Mouse (Mus musculus) splenic B cell, adult 2 months (primary cell): ENCODE results near the gene Dpf2.
A peak's percentile ranks its signal among the peaks of the same experiment; 100 is the strongest.

ENCODE experiments used
- DNase-seq: peaks from one replicate; pipeline ENCODE4 v3.0.0-alpha.2; 2011; ENCODE audit warnings: low read depth, low spot score
- H3K27me3 ChIP-seq: 2 replicates; pipeline ENCODE4 v1.6.1; 2012; ENCODE audit warnings: mild to moderate bottlenecking, low read length, moderate library complexity, mixed read lengths; ENCODE audit not compliant: control insufficient read depth, poor library complexity, insufficient read depth, severe bottlenecking
- H3K36me3 ChIP-seq: 2 replicates; pipeline ENCODE4 v1.6.1; 2012; ENCODE audit warnings: mild to moderate bottlenecking, low read length, moderate library complexity, mixed read lengths; ENCODE audit not compliant: control insufficient read depth, poor library complexity, insufficient read depth, severe bottlenecking

Dpf2 gene

DNA sequence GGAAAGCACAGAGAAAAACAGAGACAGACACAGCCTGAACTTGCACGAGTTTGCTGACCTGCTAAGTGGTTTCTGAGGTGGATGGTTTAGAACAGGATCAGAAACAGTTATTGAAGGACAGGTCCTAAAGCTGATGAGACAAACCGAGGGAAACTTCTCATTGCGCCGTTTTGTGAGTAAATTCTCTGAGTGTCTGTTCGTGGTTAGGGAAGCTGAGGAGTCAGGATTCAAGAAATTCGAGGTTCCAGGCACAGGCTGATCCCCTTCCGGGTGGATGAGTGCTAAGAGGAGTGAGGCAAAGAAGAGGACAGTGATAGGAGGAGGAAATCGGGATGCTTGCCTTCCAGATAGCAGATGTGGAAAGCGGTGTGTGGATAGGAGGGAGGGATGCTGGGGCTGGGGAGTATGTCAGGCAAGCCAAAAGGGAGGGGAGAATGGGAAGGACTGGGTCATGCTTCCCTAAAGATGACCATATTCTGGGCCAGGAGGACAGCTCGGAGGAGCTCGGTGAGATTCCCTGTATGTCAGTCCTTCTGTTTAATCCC is 12.6 kb upstream of the Dpf2 start:
- no peaks in the 10 kb centered on the region; the same call in 1 of the 2 replicates for H3K27me3 ChIP-seq
- DNase-seq, result no peak
- no peaks in the 10 kb centered on the region for H3K36me3 ChIP-seq

DNA sequence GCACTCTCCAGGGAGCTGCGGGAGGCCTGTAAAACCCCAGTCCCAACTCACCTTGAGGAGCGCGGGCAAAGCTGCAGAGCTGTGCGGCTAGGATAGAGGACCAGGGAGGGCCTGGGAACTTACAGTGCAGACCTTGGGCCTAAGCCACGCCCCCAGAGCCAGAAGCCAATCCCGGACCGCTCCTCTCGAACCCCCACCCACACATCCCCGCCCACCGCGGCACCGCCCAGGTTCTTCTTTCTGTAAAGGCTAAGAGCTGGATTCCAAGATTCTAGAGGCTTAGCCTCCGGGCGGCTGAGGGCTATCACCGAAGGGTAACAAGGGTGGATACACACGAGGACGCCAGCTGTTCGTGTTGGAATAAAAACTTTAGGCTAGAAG is 11.9 kb upstream of the Dpf2 start, which contains the start of gene Cdc42ep2:
TSS of gene Cdc42ep2 (minus strand) at position 104 of the 381 bp plus-strand sequence.
- no peaks in the 10 kb centered on the region for H3K36me3 ChIP-seq
- peak; percentile 95 for DNase-seq
- H3K27me3 ChIP-seq, result no peaks in the 10 kb centered on the region; the same call in 1 of the 2 replicates

DNA sequence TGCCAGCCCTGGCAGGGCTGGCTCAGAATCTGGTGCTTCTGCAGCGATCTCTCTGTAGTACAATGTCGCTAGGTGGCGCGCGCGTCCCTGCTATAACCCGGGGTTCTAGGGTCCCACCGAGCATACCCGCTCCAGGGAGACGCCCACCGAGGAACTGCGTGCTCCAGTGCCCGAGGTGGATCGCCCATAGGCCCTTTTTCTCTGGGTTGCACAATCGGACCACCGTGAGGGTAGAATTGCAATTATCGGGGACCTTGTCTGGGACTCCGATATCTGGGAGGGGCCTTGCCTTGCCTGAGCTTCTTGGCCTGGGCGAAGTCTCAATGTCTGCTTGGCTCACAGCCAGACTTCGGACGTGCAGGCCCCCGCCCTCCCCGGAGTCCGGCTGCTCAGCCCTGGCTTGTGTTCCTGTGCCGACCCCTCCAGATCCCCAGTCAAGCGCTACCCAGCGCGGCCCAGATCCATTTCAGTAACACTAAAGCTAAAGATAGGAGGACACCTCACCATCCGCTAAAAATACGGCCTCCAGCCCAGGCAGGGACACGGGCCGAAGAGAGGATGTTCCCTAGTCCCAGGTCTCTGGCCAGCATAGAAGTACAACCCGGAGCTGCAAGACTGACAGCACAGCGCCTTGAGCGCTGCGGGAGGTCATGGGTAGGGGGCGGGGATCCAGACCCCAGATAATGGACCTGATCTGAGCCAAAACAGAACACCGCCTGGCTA is 11.3 kb upstream of the Dpf2 start:
- DNase-seq, result peak; percentile 87
- Histone ChIP-seq H3K27me3 (no peaks in the 10 kb centered on the region; the same call in 1 of the 2 replicates), H3K36me3 (no peaks in the 10 kb centered on the region)

DNA sequence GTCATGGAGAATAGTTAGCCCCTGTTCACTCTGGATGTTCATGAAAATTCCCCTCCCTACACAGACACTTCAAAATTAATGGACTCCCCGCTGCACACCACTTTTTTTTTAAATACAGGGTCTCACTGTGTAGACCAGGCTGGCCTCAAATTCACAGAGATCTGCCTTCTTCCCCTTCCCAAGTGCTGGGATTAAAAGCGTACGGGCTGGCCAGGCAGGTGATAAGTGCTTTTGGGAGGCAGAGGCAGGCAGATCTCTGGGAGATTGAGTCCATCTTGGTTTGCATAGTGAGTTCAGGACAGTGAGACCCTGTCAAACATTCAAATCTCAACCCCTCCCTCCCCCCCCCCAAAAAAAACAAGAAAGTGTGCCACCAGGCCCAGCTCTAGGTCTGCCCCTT is 10.2 kb upstream of the Dpf2 start:
- Histone ChIP-seq H3K27me3 (no peaks in the 10 kb centered on the region; the same call in 1 of the 2 replicates), H3K36me3 (no peaks in the 10 kb centered on the region)
- DNase-seq, result no peak

DNA sequence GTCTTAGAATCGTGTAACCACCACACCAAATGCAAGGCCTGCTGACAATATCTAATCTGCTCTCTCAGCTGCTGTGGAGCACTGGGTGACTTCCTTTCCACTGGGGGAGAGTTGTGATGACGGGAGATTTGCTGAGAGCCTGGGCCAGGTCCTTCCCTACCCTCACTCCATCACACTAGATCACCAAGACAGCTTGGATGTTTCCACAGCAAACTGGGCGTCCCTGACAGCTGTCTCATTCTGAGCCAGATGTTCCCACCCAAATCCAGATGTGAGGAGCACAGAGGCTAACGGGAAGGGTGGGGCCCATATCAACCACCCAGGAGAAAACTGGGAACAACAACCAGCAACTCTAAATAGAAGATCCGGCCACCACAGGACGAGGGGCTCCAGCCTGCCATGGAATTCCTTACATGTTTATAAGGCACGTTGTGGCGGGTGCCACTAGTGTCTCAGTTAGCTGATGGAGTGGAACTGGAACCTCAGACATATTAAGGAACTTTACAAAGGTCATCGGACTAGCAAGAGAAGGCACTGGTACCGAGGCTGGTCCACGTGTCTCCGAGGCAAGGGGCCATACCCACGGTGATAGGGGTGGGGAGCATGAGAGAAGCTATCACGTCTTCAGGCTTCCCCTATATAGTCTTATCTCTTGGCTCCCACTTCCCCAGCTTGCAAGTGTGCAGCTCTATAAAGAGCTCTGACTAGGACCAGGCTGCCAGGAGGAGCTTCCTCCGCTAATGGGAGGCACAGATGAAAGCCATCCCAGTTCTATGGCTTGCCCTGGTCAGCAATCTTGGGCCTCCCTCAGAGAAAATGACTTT is 9.5 kb upstream of the Dpf2 start:
- Histone ChIP-seq H3K36me3 (no peaks in the 10 kb centered on the region), H3K27me3 (no peaks in the 10 kb centered on the region; the same call in 1 of the 2 replicates)
- DNase-seq, result no peak

DNA sequence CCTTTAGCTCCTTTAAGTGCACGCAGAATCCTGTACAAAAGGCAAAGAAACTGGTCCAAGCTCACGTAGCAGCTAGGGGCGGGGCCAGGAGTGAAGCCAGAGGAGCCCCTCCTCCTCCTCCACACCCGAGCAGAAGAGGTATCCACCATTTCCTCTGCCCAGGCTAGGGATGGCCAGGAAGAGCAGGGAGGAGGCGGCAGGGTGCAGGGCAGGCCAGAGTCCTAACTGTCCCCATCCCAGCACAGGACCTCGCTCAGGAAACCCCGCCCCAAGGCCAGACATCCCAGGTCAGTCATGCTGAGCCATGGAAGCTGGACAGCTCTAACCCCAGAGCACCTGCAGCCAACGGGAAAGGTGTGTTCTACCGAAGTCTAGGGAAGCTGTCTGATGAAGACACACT is 8.9 kb upstream of the Dpf2 start:
- no peak for DNase-seq
- H3K36me3 ChIP-seq, result no peaks in the 10 kb centered on the region

DNA sequence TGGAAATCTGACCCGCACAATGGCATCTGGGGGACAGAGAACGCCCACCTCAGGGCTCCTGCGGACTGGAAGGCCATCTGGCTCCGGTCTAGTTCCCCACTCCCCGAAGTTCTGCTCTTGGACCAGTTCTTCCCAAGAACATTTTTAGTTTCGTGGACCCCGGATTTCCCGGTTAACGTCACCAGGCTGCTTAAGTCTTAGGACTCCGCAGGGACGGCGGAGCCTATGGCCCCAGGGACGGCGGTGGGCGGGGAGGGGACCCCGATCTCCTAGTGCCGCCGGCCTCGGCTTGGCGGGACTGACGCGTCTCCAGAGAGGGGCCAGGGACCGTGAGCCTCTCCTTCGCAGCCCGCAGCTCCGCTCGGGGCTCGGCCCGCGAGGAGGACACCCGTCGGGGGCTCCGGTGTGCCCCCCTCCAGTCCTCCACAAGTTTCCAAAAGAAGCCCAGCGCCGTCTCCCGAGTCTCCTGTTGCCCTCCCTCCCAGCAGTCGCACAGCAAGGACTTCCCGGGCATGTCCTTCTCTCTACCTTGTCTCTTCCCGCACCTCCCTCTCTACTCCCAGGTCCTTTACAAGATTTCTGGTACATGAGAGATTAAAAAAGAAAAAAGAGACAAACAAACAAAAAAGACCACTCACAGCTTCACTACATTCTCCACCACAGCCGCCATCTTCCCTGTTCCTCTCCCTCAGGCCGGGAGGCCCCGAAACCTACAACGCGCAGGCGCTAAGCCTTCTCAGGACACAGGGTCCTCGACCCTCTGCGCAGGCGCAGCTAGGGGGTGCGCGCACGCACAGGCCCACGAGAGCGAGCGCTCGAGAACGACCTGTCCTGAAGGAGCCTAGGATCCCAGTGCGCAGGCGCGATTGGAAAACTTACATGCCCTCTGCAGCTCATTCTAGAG is 455 bp downstream of the Dpf2 start:
- DNase-seq, result peak; percentile 99
- Histone ChIP-seq H3K27me3 (no peaks in the 10 kb centered on the region), H3K36me3 (no peaks in the 10 kb centered on the region)

More for the DNA sequence above, 8.9 kb upstream of the Dpf2 start:
- no peaks in the 10 kb centered on the region; the same call in 1 of the 2 replicates for H3K27me3 ChIP-seq

DNA sequence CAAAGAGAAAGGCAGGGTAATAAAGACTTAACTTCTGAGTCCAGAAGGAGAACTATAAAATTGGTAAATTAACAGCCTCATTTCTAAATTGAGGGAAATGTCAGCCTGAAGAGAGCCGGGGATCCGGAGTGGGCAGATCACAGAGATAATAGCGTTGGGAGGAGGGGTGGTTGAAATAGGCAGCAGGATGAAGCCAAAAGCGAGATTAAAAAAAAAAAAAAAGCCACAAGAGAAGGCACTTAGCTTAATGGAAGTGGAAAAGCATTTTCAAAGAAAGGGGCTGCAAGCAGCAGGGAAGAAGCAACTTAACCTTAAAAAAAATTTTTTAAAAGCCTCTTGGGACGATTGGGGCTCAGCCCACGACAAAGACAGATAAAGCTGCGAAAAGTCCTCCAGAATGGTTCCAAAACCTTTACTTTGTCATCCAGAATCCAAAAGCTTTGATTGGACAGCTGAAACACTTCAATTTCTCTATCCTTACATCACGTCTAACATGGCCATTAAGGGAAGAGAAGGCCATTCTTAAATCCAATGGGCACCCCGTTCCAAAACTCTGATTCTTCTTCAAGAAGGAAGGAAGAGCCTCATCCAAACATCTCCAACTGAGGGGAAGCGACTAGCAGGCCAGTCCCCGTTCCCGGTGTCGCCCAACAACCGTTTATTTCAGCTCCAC is 1.2 kb downstream of the Dpf2 start:
- no peak for DNase-seq
- Histone ChIP-seq H3K36me3 (no peaks in the 10 kb centered on the region), H3K27me3 (no peaks in the 10 kb centered on the region)

DNA sequence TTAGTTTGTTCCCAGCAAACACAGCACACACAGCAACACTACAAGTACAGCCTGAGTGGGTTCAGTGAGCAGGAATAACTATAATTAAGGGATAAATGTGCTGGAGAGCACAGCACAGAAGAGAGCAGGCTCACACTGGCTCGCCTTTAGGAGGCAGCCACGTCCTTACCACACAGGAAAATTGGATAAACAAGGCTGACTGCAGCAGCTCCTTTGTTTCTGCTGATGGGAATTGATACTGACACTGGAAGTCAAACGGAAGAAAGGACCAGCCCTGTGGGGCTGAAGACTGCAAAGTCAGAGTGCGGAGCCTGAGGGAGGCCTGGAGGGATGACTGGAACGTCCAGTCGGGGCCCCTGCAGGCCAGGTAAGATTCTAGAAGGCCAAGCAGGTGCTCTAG is 2.6 kb downstream of the Dpf2 start:
- no peaks in the 10 kb centered on the region; the same call in 1 of the 2 replicates for H3K36me3 ChIP-seq
- no peak for DNase-seq
- no peaks in the 10 kb centered on the region for H3K27me3 ChIP-seq

DNA sequence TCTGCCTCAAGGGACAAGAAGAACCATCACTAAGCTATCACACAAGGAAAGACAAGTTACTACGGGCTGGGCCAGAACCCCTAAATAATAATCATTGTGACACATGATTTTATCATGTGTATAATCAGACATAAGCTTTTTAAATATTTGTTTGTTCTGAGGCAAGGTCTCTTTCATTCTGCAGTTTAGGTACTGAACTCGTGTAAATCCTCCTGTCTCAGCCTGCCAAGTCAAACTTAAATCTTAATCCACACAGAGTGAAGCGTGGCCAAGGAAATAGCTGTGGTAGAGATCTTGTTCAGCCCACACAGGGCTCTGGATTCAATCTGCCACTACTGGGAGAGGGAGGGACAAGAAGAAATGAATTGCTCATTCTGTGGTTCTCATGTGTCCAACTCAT is 5.5 kb downstream of the Dpf2 start:
- peaks cover 14% of the 10 kb centered on the region for H3K36me3 ChIP-seq
- DNase-seq, result no peak
- H3K27me3 ChIP-seq, result no peaks in the 10 kb centered on the region

DNA sequence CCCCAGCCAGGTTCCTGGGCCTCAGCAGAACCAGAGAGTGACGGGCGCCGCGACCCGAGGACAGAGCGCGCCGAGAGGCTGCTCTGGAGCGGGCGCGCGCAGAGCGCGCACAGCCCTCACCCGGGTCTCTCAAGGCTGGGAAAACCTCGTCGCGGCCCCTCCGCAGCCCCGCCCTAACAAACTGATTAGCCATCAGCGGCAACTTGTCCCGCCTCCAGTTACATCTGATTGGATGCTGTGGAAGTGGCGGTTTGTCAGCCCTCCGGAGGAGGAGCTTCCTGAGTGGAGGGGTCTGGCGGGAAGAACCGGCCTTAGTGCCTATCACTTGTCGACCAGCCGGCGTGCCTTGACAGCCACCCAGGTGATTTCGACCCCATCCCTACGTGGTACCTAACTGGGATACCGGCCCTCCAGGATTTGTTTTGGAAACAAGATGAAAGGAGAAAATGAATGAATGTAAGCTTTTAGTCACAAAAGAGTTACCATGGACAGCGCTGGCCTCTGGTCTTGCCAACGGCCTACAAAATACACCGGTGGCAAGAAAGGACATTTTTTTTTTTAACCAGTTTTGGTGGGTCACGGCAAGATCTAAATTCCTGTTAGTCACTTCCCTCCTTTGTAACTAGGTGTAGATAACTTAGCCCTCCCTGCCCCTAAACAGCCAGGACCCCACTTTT is 18.7 kb downstream of the Dpf2 start, which contains the start of gene Tigd3:
TSS of gene Tigd3 (minus strand) at position 148 of the 677 bp plus-strand sequence.
- Histone ChIP-seq H3K36me3 (peaks cover 6% of the 10 kb centered on the region), H3K27me3 (no peaks in the 10 kb centered on the region)
- peak; percentile 92 for DNase-seq

DNA sequence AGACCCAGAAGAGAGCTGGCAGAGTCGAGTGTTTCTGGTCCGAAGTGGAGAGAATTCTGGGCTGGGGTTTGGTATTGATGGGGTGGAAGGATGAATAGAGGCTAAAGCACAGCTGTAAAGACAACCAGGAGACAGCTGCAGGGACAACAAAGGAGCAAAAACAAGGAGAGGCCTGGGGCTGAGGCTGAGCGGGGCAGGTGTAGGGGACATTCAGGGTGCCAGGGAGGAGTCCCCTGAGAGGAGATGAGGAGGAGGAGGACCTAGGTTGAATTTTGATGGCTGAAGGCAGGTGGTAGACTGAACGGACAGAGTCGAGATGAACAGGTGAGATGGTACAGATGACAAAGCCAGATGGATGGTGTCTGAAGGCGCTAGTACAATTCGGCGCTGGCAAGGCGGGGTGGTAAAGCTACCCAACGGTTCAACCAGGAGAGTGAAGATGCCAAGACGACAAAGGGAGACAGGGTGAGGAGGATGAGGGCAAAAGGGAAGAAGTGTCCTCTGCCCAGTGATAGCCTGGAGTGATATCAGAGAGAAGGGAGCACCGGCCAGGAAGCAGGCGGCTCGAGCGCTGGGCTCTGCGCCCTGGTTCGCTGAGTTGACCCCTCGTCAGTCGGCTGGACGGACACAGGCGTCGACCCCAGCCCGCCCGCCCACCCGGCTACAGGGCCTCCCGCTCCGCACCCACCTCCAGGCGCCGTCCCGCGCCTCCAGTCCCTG is 19.4 kb downstream of the Dpf2 start:
- no peak for DNase-seq
- no peaks in the 10 kb centered on the region for H3K27me3 ChIP-seq
- peaks cover 5% of the 10 kb centered on the region for H3K36me3 ChIP-seq

DNA sequence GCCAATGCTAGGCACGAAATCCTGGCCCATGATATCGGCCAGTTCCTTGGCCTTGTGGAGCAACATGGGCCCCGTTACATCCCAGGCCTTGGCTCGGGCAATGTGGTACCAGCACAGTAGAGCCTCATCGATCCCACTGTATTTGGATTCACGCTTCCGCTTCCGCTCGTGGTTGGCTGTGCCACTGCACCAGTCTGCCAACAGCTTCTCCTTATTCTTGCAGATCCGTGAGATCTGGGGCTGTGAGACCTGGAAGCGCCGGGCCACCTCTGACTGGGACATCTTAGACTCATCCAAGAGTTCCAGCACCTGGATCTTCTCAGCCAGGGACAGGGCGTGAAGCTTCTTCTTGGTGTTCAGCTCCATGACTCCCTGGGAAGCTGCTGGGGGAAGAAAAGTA is 20.1 kb downstream of the Dpf2 start:
- peaks cover 2% of the 10 kb centered on the region; the same call in 1 of the 2 replicates for H3K36me3 ChIP-seq
- no peaks in the 10 kb centered on the region for H3K27me3 ChIP-seq
- no peak for DNase-seq
